Comparison of ENCODE assay signal across 10 mouse cellular contexts in the genomic region with DNA sequence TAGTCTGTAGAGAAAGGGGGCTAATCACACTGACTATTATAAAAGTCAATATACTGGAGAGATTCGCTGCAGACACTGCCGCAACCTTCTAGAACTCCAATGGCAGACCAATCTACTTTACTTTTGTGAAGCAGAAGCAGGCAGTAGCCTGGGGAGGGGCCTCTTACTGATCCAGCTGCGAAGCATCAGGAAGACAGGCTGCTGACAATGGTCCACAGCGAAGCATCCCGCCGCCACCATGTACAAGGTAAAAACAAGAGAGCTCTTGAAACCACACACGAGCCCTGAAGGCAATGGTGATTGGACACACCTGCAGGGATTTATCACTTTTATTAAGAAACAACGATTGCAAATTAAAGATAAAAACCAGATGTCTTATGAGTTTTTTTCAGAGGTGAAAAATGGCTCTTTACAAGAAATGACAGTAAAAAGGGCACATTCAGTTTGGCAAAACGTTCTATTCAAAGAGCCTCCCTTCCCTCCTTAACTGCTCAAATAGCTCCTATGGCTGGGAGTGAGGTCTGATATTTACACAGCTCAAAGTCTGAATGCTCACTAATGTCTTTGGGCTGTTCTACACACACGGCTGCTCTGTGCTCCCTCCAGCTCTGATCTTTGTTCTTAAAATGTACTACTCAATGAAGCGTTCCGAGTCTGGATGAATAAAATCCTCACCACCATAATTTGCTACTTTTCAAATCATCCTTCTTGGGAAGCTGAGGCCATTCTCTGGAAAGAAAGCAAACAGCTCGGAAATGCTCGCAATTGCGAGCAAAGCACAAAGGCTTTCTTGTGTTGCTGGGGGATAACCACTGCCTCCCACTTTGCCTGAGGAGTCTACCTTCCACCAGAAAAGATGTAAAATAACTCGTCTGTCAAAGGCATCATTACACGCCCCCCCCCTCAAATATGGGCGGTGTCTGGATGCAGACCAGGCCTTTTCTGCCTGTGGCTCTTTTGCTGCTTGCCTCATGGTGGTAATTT. TPM values are rescaled to one million over a fixed set of nuclear protein-coding genes. Genes with fewer than 3 reads are reported as not detected.
A peak's percentile ranks its signal among the peaks of the same experiment; 100 is the strongest.
DNase-seq lines count a peak whose midpoint lies in the region; ATAC-seq lines count a peak whose summit lies in the region.
"Had no signal": no experiment of that assay in that cellular context is flagged by ENCODE, and none has a peak within 500 bp of the region (broad histone marks: within the 10 kb centered on the region; RNA-seq: fewer than 3 reads in every experiment).

No protein-coding gene starts in this region.

- H3K9ac ChIP-seq in embryonic facial prominence, embryonic 11.5 days (replicated peaks; ENCODE audit: low read length) = no peak overlapping the region
- no peak overlapping the region; the same call in 1 of the 2 replicates for H3K9ac ChIP-seq in hindbrain, embryonic 13.5 days
- no peak overlapping the region for H3K9ac ChIP-seq in midbrain, embryonic 15.5 days

- ATAC-seq in embryonic facial prominence, embryonic 11.5 days (replicated peaks; ENCODE audit: insufficient number of reproducible peaks, low FRiP score, low TSS enrichment, low read depth) = no peak
- peak; percentile 39; the same call in 1 of the 2 replicates for ATAC-seq in hindbrain, embryonic 13.5 days (ENCODE audit: low FRiP score)
- ATAC-seq in midbrain, embryonic 15.5 days (replicated peaks) = peak; percentile 67
- no peak for ATAC-seq in megakaryocyte-erythroid progenitor cell, adult 5-6 weeks (replicated peaks; ENCODE audit: low FRiP score, low TSS enrichment, poor library complexity, severe bottlenecking)

- WGBS in embryonic facial prominence, embryonic 11.5 days = 41% methylated on average over 18 of the region's 18 CpGs
- WGBS in hindbrain, embryonic 13.5 days = 60% methylated on average over 18 of the region's 18 CpGs
- 45% methylated on average over 18 of the region's 18 CpGs for WGBS in midbrain, embryonic 15.5 days

- H3K27me3 ChIP-seq in embryonic facial prominence, embryonic 11.5 days (ENCODE audit: control insufficient read depth, insufficient read depth, low read length) = no peaks in the 10 kb centered on the region
- no peaks in the 10 kb centered on the region for H3K27me3 ChIP-seq in hindbrain, embryonic 13.5 days
- no peaks in the 10 kb centered on the region for H3K27me3 ChIP-seq in midbrain, embryonic 15.5 days (replicated peaks)
- H3K27me3 ChIP-seq: CH12.LX had no signal

- no peaks in the 10 kb centered on the region; the same call in 1 of the 2 replicates for H3K4me1 ChIP-seq in embryonic facial prominence, embryonic 11.5 days (ENCODE audit: control insufficient read depth, insufficient read depth, low read length)
- H3K4me1 ChIP-seq in hindbrain, embryonic 13.5 days (replicated peaks) = peaks cover 36% of the 10 kb centered on the region
- peaks cover 34% of the 10 kb centered on the region for H3K4me1 ChIP-seq in midbrain, embryonic 15.5 days

- intact Hi-C loops in left cerebral cortex, postnatal 4 days (cut with DNase I) = loop anchor here (10.0 kb wide), 1 partner anchor 79 kb away; no protein-coding TSS in a partner anchor

- DNase-seq in left cerebral cortex, postnatal 4 days = peak; percentile 18
- DNase-seq in left cerebral cortex, adult 18-20 months (ENCODE audit: low spot score in 2 of 2) = no peak
- peak; percentile 36 for DNase-seq in embryonic facial prominence, embryonic 11.5 days (ENCODE audit: low spot score)
- no peak for DNase-seq in urinary bladder, postnatal 14 days (ENCODE audit: low spot score)
- DNase-seq in layer of hippocampus, postnatal 25 days (ENCODE audit: extremely low spot score in 1 of 2, low spot score in 1 of 2) = no peak
- DNase-seq: cerebellum, postnatal 36 days had no signal

- H3K4me2 ChIP-seq in embryonic facial prominence, embryonic 11.5 days (ENCODE audit: low read depth, low read length) = 0 out of 2 replicates have a peak overlapping the region, but pooled peaks have one; percentile 10
- H3K4me2 ChIP-seq in hindbrain, embryonic 13.5 days = peak overlapping the region; percentile 1; the same call in 1 of the 2 replicates
- H3K4me2 ChIP-seq in midbrain, embryonic 15.5 days = no peak overlapping the region

- H3K9me3 ChIP-seq in embryonic facial prominence, embryonic 11.5 days (replicated peaks; ENCODE audit: control insufficient read depth, low read length) = no peaks in the 10 kb centered on the region
- H3K9me3 ChIP-seq in hindbrain, embryonic 13.5 days = no peaks in the 10 kb centered on the region
- no peaks in the 10 kb centered on the region for H3K9me3 ChIP-seq in midbrain, embryonic 15.5 days

- H3K27ac ChIP-seq in embryonic facial prominence, embryonic 11.5 days (replicated peaks; ENCODE audit: low read depth, low read length) = peak overlapping the region; percentile 13; the same call in 1 of the 2 replicates
- peak overlapping the region; percentile 81 for H3K27ac ChIP-seq in hindbrain, embryonic 13.5 days
- H3K27ac ChIP-seq in midbrain, embryonic 15.5 days = peak overlapping the region; percentile 71

- H3K4me3 ChIP-seq in embryonic facial prominence, embryonic 11.5 days (ENCODE audit: low read depth, low read length) = no peak overlapping the region
- no peak overlapping the region for H3K4me3 ChIP-seq in hindbrain, embryonic 13.5 days
- H3K4me3 ChIP-seq in midbrain, embryonic 15.5 days = no peak overlapping the region

- H3K36me3 ChIP-seq in embryonic facial prominence, embryonic 11.5 days (replicated peaks; ENCODE audit: control insufficient read depth, insufficient read depth, low read depth, low read length) = no peaks in the 10 kb centered on the region
- H3K36me3 ChIP-seq in hindbrain, embryonic 13.5 days = peaks cover 18% of the 10 kb centered on the region
- H3K36me3 ChIP-seq in midbrain, embryonic 15.5 days (replicated peaks) = peaks cover 9% of the 10 kb centered on the region; the same call in 1 of the 2 replicates

RNA-seq across cellular contexts. Expression of gene Slc35b4, which starts 23.6 kb away (rescaled TPM):
- 10 to 100 TPM; 35.8 to 36.9 TPM for total RNA-seq in left cerebral cortex, postnatal 4 days (2021)
- total RNA-seq in left cerebral cortex, adult 18-20 months (2021) = 10 to 100 TPM; 67.9 to 71.3 TPM
- polyA plus RNA-seq in embryonic facial prominence, embryonic 11.5 days (2014; fragmentation: Nextera tagmentation; extraction: Ambion mirVana) = 47.3 and 51.3 TPM in 2 replicates
- polyA plus RNA-seq in hindbrain, embryonic 13.5 days (2015; fragmentation: Nextera tagmentation; extraction: Ambion mirVana) = 36.8 and 40.7 TPM in 2 replicates
- 45.0 and 45.6 TPM in 2 replicates for polyA plus RNA-seq in midbrain, embryonic 15.5 days (2015; fragmentation: Nextera tagmentation; extraction: Ambion mirVana)
- 11.5 and 15.7 TPM in 2 replicates for total RNA-seq in megakaryocyte-erythroid progenitor cell, adult 5-6 weeks (2014; fragmentation: Nextera tagmentation)
- 10.3 and 17.4 TPM in 2 replicates for total RNA-seq in megakaryocyte-erythroid progenitor cell, adult 5-6 weeks (2017)
- total RNA-seq in layer of hippocampus, postnatal 25 days (2021) = 10 to 100 TPM; 55.2 to 58.2 TPM

Comparison
In these comparisons a context has a peak if more than half of its experiments do, and no peak if none do; other contexts are left out.
1. DNase-seq: peak in left cerebral cortex, postnatal 4 days (single experiment) and embryonic facial prominence, embryonic 11.5 days (single experiment); none in left cerebral cortex, adult 18-20 months (0 of 2), urinary bladder, postnatal 14 days (single experiment) and layer of hippocampus, postnatal 25 days (0 of 2).
2. ATAC-seq: peak in hindbrain, embryonic 13.5 days (single experiment) and midbrain, embryonic 15.5 days (single experiment); none in embryonic facial prominence, embryonic 11.5 days (single experiment) and megakaryocyte-erythroid progenitor cell, adult 5-6 weeks (single experiment).
3. H3K27ac ChIP-seq: peak in every context shown above with its lines; median percentile 81 in hindbrain, embryonic 13.5 days; 71 in midbrain, embryonic 15.5 days; 13 in embryonic facial prominence, embryonic 11.5 days.